Mouse (Mus musculus) MEL (cell line): ENCODE measurements around the gene Rccd1. TPM values are rescaled to one million over a fixed set of nuclear protein-coding genes. Genes with fewer than 3 reads are reported as not detected.

Experiments
- DNase-seq: peaks from one replicate; pipeline ENCODE4 v3.0.0; 2011; ENCODE audit warnings: low read depth, low spot score
- H3K27ac ChIP-seq: 2 replicates; pipeline ENCODE4 v1.5.1; 2012; ENCODE audit warnings: low read depth, mild to moderate bottlenecking, control low read depth, low read length, moderate library complexity; ENCODE audit not compliant: control insufficient read depth
- H3K27me3 ChIP-seq, 2 experiments: fragments of 150-350 bp in 1 of 2; sonication (generic) in 1 of 2; 2 replicates each; pipeline ENCODE4 v1.6.1; 2012; ENCODE audit warnings: low read length in 2 of 2, mild to moderate bottlenecking in 2 of 2, improper control_type of control experiment in 1 of 2, moderate library complexity in 1 of 2; ENCODE audit not compliant: insufficient read depth in 2 of 2, control insufficient read depth in 1 of 2
- H3K36me3 ChIP-seq, 2 experiments: 2 replicates each; pipeline ENCODE4 v1.6.1; 2012 to 2014; ENCODE audit warnings: low read length in 2 of 2, improper control_type of control experiment in 1 of 2, inconsistent platforms in 1 of 2, mild to moderate bottlenecking in 1 of 2; ENCODE audit not compliant: insufficient read depth in 2 of 2, control insufficient read depth in 1 of 2
- H3K4me1 ChIP-seq, 2 experiments: fragments of 150-350 bp in 1 of 2; sonication (generic) in 1 of 2; 2 replicates each; pipeline ENCODE4 v1.6.1; 2012; ENCODE audit warnings: low read length in 2 of 2, improper control_type of control experiment in 1 of 2, mild to moderate bottlenecking in 1 of 2; ENCODE audit not compliant: insufficient read depth in 2 of 2, control insufficient read depth in 1 of 2
- H3K4me3 ChIP-seq, 2 experiments: fragments of 150-350 bp in 1 of 2; sonication (generic) in 1 of 2; 2 replicates each; pipeline ENCODE4 v1.5.1; 2012; ENCODE audit warnings: low read depth in 2 of 2, low read length in 2 of 2, mild to moderate bottlenecking in 2 of 2, moderate library complexity in 2 of 2, control low read depth in 1 of 2, improper control_type of control experiment in 1 of 2; ENCODE audit not compliant: control insufficient read depth in 1 of 2, insufficient read depth in 1 of 2
- H3K79me2 ChIP-seq: 2 replicates; pipeline ENCODE4 v1.6.1; 2012; ENCODE audit warnings: mild to moderate bottlenecking, low read length, moderate library complexity; ENCODE audit not compliant: control insufficient read depth, poor library complexity, insufficient read depth
- H3K9ac ChIP-seq: 2 replicates; pipeline ENCODE4 v1.6.1; 2012; ENCODE audit warnings: low read depth, mild to moderate bottlenecking, control low read depth, low read length, moderate library complexity; ENCODE audit not compliant: control insufficient read depth, poor library complexity, severe bottlenecking
- H3K9me3 ChIP-seq: fragments of 150-350 bp; sonication (generic); replicated peaks from 2 replicates; pipeline ENCODE4 v1.6.1; 2012; ENCODE audit warnings: mild to moderate bottlenecking, low read length, improper control_type of control experiment, moderate library complexity; ENCODE audit not compliant: insufficient read depth
- CHD1 ChIP-seq: IDR thresholded peaks from 2 replicates; pipeline ENCODE4 v1.6.1; 2012; ENCODE audit warnings: low read depth, mild to moderate bottlenecking, inconsistent platforms, low read length, improper control_type of control experiment
- CHD2 ChIP-seq: IDR thresholded peaks from 2 replicates; pipeline ENCODE4 v1.6.1; 2011; ENCODE audit warnings: low read length, improper control_type of control experiment
- CTCF ChIP-seq, 3 experiments: IDR thresholded peaks in 2 of 3; conservative IDR thresholded peaks in 1 of 3; 2 replicates each; pipeline ENCODE4 v1.5.1; 2011 to 2012; ENCODE audit warnings: low read length in 3 of 3, low read depth in 2 of 3, mild to moderate bottlenecking in 2 of 3, improper control_type of control experiment in 1 of 3, inconsistent platforms in 1 of 3, mixed read lengths in 1 of 3, moderate library complexity in 1 of 3; ENCODE audit not compliant: control insufficient read depth in 1 of 3, insufficient read depth in 1 of 3, poor library complexity in 1 of 3, severe bottlenecking in 1 of 3
- E2F4 ChIP-seq: IDR thresholded peaks from 2 replicates; pipeline ENCODE4 v1.6.1; 2011; ENCODE audit warnings: low read depth, low read length, improper control_type of control experiment, borderline replicate concordance
- ELF1 ChIP-seq: IDR thresholded peaks from 2 replicates; pipeline ENCODE4 v1.6.1; 2014; ENCODE audit warnings: low read depth, mild to moderate bottlenecking, inconsistent platforms, low read length, improper control_type of control experiment, moderate library complexity
- EP300 ChIP-seq, 2 experiments: IDR thresholded peaks; 2 replicates each; pipeline ENCODE4 v1.6.1; 2011; ENCODE audit warnings: improper control_type of control experiment in 2 of 2, low read length in 2 of 2, low read depth in 1 of 2, mild to moderate bottlenecking in 1 of 2
- ETS1 ChIP-seq: IDR thresholded peaks from 2 replicates; pipeline ENCODE4 v1.6.1; 2012; ENCODE audit warnings: low read depth, mild to moderate bottlenecking, inconsistent platforms, low read length, improper control_type of control experiment, moderate library complexity
- GABPA ChIP-seq: IDR thresholded peaks from 2 replicates; pipeline ENCODE4 v1.6.1; 2012; ENCODE audit warnings: low read depth, mild to moderate bottlenecking, inconsistent platforms, low read length, improper control_type of control experiment, moderate library complexity
- GATA1 ChIP-seq: IDR thresholded peaks from 2 replicates; pipeline ENCODE4 v1.6.1; 2011; ENCODE audit warnings: low read depth, low read length, improper control_type of control experiment
- HCFC1 ChIP-seq: IDR thresholded peaks from 2 replicates; pipeline ENCODE4 v1.6.1; 2012; ENCODE audit warnings: low read depth, mild to moderate bottlenecking, inconsistent platforms, low read length, improper control_type of control experiment, moderate library complexity
- KAT2A ChIP-seq: conservative IDR thresholded peaks from 2 replicates; pipeline ENCODE4 v1.6.1; 2012; ENCODE audit warnings: low read depth, low read length, improper control_type of control experiment, inconsistent platforms
- MAFK ChIP-seq: IDR thresholded peaks from 2 replicates; pipeline ENCODE4 v1.6.1; 2011; ENCODE audit warnings: low read depth, mild to moderate bottlenecking, low read length, improper control_type of control experiment, borderline replicate concordance
- MAX ChIP-seq: IDR thresholded peaks from 2 replicates; pipeline ENCODE4 v1.6.1; 2011; ENCODE audit warnings: low read length, improper control_type of control experiment
- MAZ ChIP-seq: IDR thresholded peaks from 2 replicates; pipeline ENCODE4 v1.6.1; 2012; ENCODE audit warnings: low read depth, mild to moderate bottlenecking, inconsistent platforms, low read length, improper control_type of control experiment
- MXI1 ChIP-seq: IDR thresholded peaks from 2 replicates; pipeline ENCODE4 v1.6.1; 2011; ENCODE audit warnings: mild to moderate bottlenecking, low read depth, low read length, improper control_type of control experiment
- MYC ChIP-seq: IDR thresholded peaks from 2 replicates; pipeline ENCODE4 v1.6.1; 2011; ENCODE audit warnings: low read depth, mild to moderate bottlenecking, low read length, improper control_type of control experiment, moderate library complexity
- NELFE ChIP-seq: IDR thresholded peaks from 2 replicates; pipeline ENCODE4 v1.6.1; 2011; ENCODE audit warnings: low read depth, low read length, improper control_type of control experiment
- NRF1 ChIP-seq: IDR thresholded peaks from 2 replicates; pipeline ENCODE4 v1.6.1; 2014; ENCODE audit warnings: low read depth, mild to moderate bottlenecking, inconsistent platforms, low read length, improper control_type of control experiment, moderate library complexity; ENCODE audit not compliant: poor library complexity, insufficient read depth, severe bottlenecking
- POLR2AphosphoS5 ChIP-seq: IDR thresholded peaks from 2 replicates; pipeline ENCODE4 v1.6.1; 2012; ENCODE audit warnings: low read depth, borderline replicate concordance, mild to moderate bottlenecking, inconsistent platforms, low read length, moderate library complexity, mixed read lengths
- RAD21 ChIP-seq: IDR thresholded peaks from 2 replicates; pipeline ENCODE4 v1.6.1; 2011; ENCODE audit warnings: mild to moderate bottlenecking, low read depth, low read length, improper control_type of control experiment
- RCOR1 ChIP-seq: IDR thresholded peaks from 2 replicates; pipeline ENCODE4 v1.6.1; 2012; ENCODE audit warnings: low read depth, mild to moderate bottlenecking, inconsistent platforms, low read length, improper control_type of control experiment
- TAL1 ChIP-seq: IDR thresholded peaks from 2 replicates; pipeline ENCODE4 v1.6.1; 2012; ENCODE audit warnings: mild to moderate bottlenecking, inconsistent platforms, low read length, moderate library complexity, mixed read lengths
- TBP ChIP-seq: IDR thresholded peaks from 2 replicates; pipeline ENCODE4 v1.8.0; 2011; ENCODE audit warnings: low read depth, low read length, improper control_type of control experiment
- UBTF ChIP-seq: IDR thresholded peaks from 2 replicates; pipeline ENCODE4 v1.6.1; 2012; ENCODE audit warnings: low read depth, mild to moderate bottlenecking, inconsistent platforms, low read length, improper control_type of control experiment, moderate library complexity, borderline replicate concordance; ENCODE audit not compliant: insufficient read depth
- USF1 ChIP-seq: IDR thresholded peaks from 2 replicates; pipeline ENCODE4 v1.6.1; 2014; ENCODE audit warnings: low read depth, mild to moderate bottlenecking, inconsistent platforms, low read length, improper control_type of control experiment, moderate library complexity
- USF2 ChIP-seq, 2 experiments: IDR thresholded peaks; 2 replicates each; pipeline ENCODE4 v1.6.1; 2011 to 2012; ENCODE audit warnings: improper control_type of control experiment in 2 of 2, low read length in 2 of 2, borderline replicate concordance in 1 of 2, inconsistent platforms in 1 of 2, low read depth in 1 of 2, mild to moderate bottlenecking in 1 of 2; ENCODE audit not compliant: insufficient read depth in 1 of 2
- polyA plus RNA-seq, 2 experiments: library from polyadenylated mRNA; stranded (reverse) in 1 of 2; unstranded in 1 of 2; fragments of >175 nt in 1 of 2; fragments of >200 nt in 1 of 2; gene quantifications; 2 replicates each; pipeline versions ENCODE4 v1.2.1 to v1.2.4; 2012; ENCODE audit warnings: low replicate concordance in 2 of 2, low read depth in 1 of 2; ENCODE audit not compliant: insufficient read length in 2 of 2, insufficient read depth in 1 of 2, missing spikeins in 1 of 2
- total RNA-seq: library from RNA; depleted of rRNA; stranded (reverse); fragments of 300-350 nt; gene quantifications from 2 replicates; pipeline ENCODE4 v1.2.3, GENCODE M21; 2012

Rccd1 gene
- total and polyA plus RNA-seq, 3 experiments, result 16.8 to 20.2 TPM; not detected in 1

- peak overlapping the region; percentile 69 for H3K27ac ChIP-seq
Observed at GRCm38 (mm10) chr7:80294764-80295648, 29.2 kb downstream of the Rccd1 start.

GRCm38 (mm10) chr7:80294062-80294763, 30.0 kb downstream of the Rccd1 start, which contains the start of gene Prc1:
Prc1 (plus strand) TSS chr7:80294450.
- Histone ChIP-seq H3K9me3 (no peaks in the 10 kb centered on the region), H3K4me3 (peak within 1 kb of the TSS; percentile 73 to 74), H3K27ac (peak within 1 kb of the TSS; percentile 69), H3K79me2 (peaks cover 39% of the 10 kb centered on the region), H3K27me3 (no peaks in the 10 kb centered on the region), H3K9ac (peak within 1 kb of the TSS; percentile 93), H3K4me1 (peaks cover 3 to 7% of the 10 kb centered on the region in 2 experiments; a peak in 3 of 4 replicates), H3K36me3 (peaks cover 3 to 14% of the 10 kb centered on the region in 2 experiments; a peak in 3 of 4 replicates)
- DNase-seq, result peak; percentile 99
- TF ChIP-seq RCOR1 (no peak), UBTF (0 out of 2 replicates have a peak, but pooled peaks have one; percentile 72), KAT2A (peak; percentile 51; the same call in 1 of the 2 replicates), TAL1 (no peak), ETS1 (peak; percentile 54), ELF1 (no peak), MAX (peak; percentile 69), GATA1 (no peak), USF2 (IDR thresholded peaks at IDR 0.05; ENCODE audit: borderline replicate concordance in 1 of 2, insufficient read depth in 1 of 2, low read depth in 1 of 2, low read length in 2 of 2) (no peak), GABPA (no peak), HCFC1 (peak; percentile 73), MAFK (no peak), TBP (peak; percentile 75), POLR2AphosphoS5 (no peak), CTCF (IDR thresholded peaks at IDR 0.05 in 2 of 3, conservative IDR thresholded peaks at IDR 0.05 in 1 of 3; ENCODE audit: control insufficient read depth in 1 of 3, insufficient read depth in 1 of 3, low read depth in 2 of 3, low read length in 3 of 3, poor library complexity in 1 of 3, severe bottlenecking in 1 of 3) (no peak), RAD21 (no peak), MYC (peak; percentile 32; the same call in 1 of the 2 replicates), CHD2 (0 out of 2 replicates have a peak, but pooled peaks have one; percentile 35), NRF1 (peak; percentile 80), CHD1 (no peak), EP300 (IDR thresholded peaks at IDR 0.05; ENCODE audit: low read depth in 1 of 2, low read length in 2 of 2) (no peak; a peak in 1 of 4 replicates), MAZ (0 out of 2 replicates have a peak, but pooled peaks have one; percentile 38), NELFE (peak; percentile 89), USF1 (0 out of 2 replicates have a peak, but pooled peaks have one; percentile 30), E2F4 (peak; percentile 90)

More at GRCm38 (mm10) chr7:80294764-80295648, 29.2 kb downstream of the Rccd1 start:
- peak; percentile 76 for DNase-seq
- H3K27me3 ChIP-seq, result no peaks in the 10 kb centered on the region
- peak overlapping the region; percentile 65 to 74 for H3K4me3 ChIP-seq
- TF ChIP-seq MXI1 (0 out of 2 replicates have a peak, but pooled peaks have one; percentile 10), CHD1 (peak; percentile 27; the same call in 1 of the 2 replicates), GATA1 (no peak)
- no peaks in the 10 kb centered on the region for H3K9me3 ChIP-seq
- peaks cover 3 to 7% of the 10 kb centered on the region in 2 experiments; a peak in 3 of 4 replicates for H3K4me1 ChIP-seq
- peak overlapping the region; percentile 93 for H3K9ac ChIP-seq
- H3K36me3 ChIP-seq, result peaks cover 7 to 14% of the 10 kb centered on the region in 2 experiments
- H3K79me2 ChIP-seq, result peaks cover 46% of the 10 kb centered on the region
